Mouse (Mus musculus): Measurements from ENCODE around the gene Mlst8. TPM values are rescaled to one million over a fixed set of nuclear protein-coding genes. Genes with fewer than 3 reads are reported as not detected.
"Not testable (repeated sequence)": the region's sequence is repeated elsewhere in the genome, so short reads cannot be mapped to it uniquely, and the experiment has no call there.

Gene Mlst8
- total RNA-seq, 2 experiments from 2014 or later = 36.0 to 44.9 TPM

- H3K27ac ChIP-seq = peak overlapping the region; percentile 96
- H3K4me3 ChIP-seq = peak overlapping the region; percentile 94
- DNase-seq (ENCODE audit: low spot score in 2 of 2) = no peak
Observed at GRCm38 (mm10) chr17:24472512-24472911, 6.4 kb downstream of the Mlst8 start.

DNA sequence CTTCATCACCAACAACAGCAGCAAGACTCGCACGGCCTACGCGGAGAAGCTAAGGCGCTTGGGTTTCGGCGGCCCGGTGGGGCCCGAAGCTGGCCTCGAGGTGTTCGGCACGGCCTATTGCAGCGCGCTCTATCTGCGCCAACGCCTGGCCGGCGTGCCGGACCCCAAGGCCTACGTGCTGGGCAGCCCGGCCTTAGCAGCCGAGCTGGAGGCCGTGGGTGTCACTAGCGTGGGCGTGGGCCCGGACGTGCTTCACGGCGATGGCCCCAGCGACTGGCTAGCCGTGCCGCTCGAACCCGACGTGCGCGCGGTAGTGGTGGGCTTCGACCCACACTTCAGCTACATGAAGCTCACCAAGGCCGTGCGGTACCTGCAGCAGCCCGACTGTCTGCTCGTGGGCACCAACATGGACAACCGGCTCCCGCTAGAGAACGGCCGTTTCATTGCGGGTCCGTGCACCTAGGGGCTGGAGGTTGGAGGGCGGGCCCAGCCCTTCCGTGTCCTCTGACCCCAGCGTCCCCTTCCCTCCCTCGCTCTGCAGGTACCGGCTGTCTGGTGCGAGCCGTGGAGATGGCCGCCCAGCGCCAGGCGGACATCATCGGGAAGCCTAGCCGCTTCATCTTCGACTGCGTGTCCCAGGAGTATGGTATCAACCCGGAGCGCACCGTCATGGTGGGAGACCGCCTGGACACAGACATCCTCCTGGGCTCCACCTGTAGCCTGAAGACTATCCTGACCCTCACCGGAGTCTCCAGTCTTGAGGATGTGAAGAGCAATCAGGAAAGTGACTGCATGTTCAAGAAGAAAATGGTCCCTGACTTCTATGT, 8.0 kb downstream of the Mlst8 start:
- no peak for DNase-seq (ENCODE audit: low spot score in 2 of 2)
- Histone ChIP-seq H3K27ac (peak overlapping the region; percentile 96), H3K4me3 (peak overlapping the region; percentile 94)
- TF ChIP-seq CTCF (conservative IDR thresholded peaks at IDR 0.05) = no peak

More at GRCm38 (mm10) chr17:24472512-24472911, 6.4 kb downstream of the Mlst8 start:
- no peak for TF ChIP-seq CTCF (conservative IDR thresholded peaks at IDR 0.05)

DNA sequence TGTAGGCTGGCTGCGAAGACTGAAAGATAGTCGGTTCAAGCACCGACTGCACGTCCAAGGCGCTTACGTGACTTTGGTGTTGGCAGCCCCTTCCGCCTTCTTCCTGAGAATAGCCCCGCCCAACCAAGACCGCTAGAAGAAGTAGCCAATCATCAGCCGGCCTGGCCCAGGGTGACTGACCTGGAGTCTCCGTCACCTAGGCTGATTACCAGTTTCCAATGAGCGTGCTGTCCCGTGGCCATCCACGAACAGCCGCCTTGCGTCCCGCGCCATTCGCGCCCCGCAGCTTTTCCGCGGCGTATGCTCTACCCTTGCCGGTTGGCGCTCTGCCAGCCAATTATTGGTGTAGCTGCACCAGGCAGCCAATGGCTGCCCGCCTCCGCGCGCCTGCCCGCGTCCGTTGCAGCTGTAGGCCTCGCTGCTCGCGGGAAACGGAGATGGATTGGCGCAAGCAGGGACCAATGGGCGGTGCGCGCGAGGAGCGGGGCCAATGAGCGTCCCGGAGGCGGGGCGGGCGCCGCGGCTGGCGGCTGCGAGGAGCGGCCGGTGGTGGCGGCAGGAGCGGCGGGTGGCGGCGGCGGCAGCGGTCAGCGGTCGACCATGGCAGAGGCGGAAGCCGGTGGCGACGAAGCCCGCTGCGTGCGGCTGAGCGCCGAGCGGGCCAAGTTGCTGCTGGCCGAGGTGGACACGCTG, 8.8 kb downstream of the Mlst8 start, which contains the start of the genes E4f1 and Pgp:
TSS of gene E4f1 (minus strand) at position 404 of the 693 bp plus-strand sequence.
TSS of gene Pgp (plus strand) at position 483 of the 693 bp plus-strand sequence.
- DNase-seq (ENCODE audit: low spot score in 2 of 2) = peak; percentile 99
- peak; percentile 23; the same call in 1 of the 2 replicates for TF ChIP-seq CTCF (conservative IDR thresholded peaks at IDR 0.05)
- H3K4me3 ChIP-seq = peak within 1 kb of the TSS; percentile 94
- peak within 1 kb of the TSS; percentile 96 for H3K27ac ChIP-seq

GRCm38 (mm10) chr17:24469336-24469909, 9.5 kb downstream of the Mlst8 start:
- DNase-seq (ENCODE audit: low spot score in 2 of 2) = no peak
- Histone ChIP-seq H3K4me3 (peak overlapping the region; percentile 94), H3K27ac (peak overlapping the region; percentile 96)
- TF ChIP-seq CTCF (conservative IDR thresholded peaks at IDR 0.05) = no peak

- DNase-seq (ENCODE audit: low spot score in 2 of 2) = no peak
- Histone ChIP-seq H3K27ac (no peak overlapping the region), H3K4me3 (no peak overlapping the region)
- TF ChIP-seq CTCF (conservative IDR thresholded peaks at IDR 0.05) = no peak
Observed at GRCm38 (mm10) chr17:24468636-24469246, 10.1 kb downstream of the Mlst8 start.

- no peak overlapping the region for H3K4me3 ChIP-seq
- H3K27ac ChIP-seq = no peak overlapping the region
- peak; percentile 49 for TF ChIP-seq CTCF (conservative IDR thresholded peaks at IDR 0.05)
- no peak for DNase-seq (ENCODE audit: low spot score in 2 of 2)
Observed at GRCm38 (mm10) chr17:24463374-24464133, 15.3 kb downstream of the Mlst8 start.

DNA sequence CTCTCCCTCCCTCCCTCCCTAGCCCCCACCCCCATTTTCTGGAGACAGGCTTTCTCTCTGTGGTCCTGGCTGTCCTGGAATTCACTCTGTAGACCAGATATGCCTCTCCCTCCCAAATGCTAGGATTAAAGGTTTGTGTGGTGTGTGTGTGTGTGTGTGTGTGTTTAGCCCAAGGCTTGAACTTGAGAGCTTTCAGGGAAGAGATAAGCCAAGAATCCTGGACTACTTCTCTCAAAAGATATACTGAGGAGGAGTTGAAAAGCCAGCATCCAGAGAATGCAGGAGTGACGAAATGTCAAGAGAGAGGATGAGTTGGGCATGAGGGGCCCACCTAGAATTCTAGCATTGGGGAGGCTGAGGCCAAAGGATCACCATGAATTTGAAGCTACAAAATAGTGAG, 15.9 kb downstream of the Mlst8 start:
- DNase-seq (ENCODE audit: low spot score in 2 of 2) = no peak
- no peak overlapping the region for H3K4me3 ChIP-seq
- no peak overlapping the region for H3K27ac ChIP-seq
- TF ChIP-seq CTCF (conservative IDR thresholded peaks at IDR 0.05) = no peak

- DNase-seq (ENCODE audit: low spot score in 2 of 2) = no peak
- peak; percentile 69 for TF ChIP-seq CTCF (conservative IDR thresholded peaks at IDR 0.05)
- Histone ChIP-seq H3K4me3 (no peak overlapping the region), H3K27ac (no peak overlapping the region)
Observed at GRCm38 (mm10) chr17:24461580-24461979, 17.3 kb downstream of the Mlst8 start.

DNA sequence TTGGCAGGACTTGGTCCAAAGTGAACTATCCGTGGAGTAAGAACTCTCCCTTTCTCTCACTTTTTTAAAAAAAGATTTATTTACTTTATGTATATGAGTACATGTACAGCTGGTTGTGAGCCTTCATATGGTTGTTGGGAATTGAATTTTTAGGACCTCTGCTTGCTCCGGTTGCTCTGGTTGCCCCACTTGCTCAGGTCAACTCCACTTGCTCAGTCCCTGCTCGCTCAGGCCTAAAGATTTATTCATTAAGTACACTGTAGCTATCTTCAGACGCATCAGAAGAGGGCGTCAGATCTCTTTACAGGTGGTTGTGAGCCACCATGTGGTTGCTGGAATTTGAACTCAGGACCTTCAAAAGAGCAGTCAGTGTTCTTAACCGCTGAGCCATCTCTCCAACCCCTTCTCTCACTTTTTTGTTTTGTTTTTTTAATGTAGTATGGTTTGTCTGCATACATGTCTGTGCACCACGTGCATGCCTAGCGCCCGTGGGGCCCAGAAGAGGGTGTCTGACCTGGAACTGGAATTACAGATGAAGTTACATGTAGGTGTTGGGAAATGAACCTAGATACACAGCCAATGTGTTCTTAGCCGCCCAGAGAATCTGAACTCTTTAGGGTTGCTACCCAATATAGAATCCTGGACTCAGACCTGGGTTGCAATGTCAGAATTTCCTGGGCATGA, 23.2 kb downstream of the Mlst8 start:
- Histone ChIP-seq H3K27ac (peak overlapping the region; percentile 67), H3K4me3 (peak overlapping the region; percentile 38)
- DNase-seq (ENCODE audit: low spot score in 2 of 2) = not testable (repeated sequence)

DNA sequence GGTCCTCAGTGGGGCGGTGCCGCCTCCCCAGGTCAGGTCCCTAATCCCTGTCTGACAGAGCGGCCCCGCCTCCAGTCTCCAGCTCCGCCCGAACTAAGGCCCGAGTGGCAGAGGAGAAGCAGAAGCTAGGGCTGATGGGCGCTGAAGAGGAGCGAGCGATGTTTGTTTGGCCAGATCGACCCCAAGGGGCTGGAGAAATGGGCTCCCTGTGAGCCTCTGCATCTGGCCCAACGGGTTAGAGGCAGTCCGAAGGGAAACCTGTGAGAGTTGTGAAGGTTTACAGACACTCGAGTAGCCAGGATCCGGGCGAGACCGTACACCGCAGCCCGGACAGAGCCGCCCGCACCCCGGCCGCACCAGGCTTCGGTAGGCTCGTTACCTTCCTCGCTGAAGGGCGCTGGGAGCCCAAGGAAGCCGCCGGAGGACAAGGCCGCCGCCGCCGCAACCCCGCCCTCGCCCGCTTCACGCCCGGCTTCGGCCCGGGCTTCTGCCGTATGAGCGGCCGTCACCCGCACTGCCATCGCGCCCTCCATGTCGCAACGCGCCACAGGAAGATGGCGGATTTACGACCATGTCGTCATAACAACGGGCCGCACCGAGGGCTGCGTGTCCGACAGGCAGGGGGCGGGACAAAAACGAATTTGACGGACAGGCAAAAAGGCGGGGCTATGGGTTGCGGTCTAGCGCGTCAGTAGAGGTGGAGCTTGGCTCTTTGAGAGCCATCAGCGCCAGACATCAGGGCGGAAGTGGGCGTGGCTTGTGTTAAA, 23.9 kb downstream of the Mlst8 start:
- DNase-seq (ENCODE audit: low spot score in 2 of 2) = peak; percentile 99 to 100
- H3K27ac ChIP-seq = peak overlapping the region; percentile 96
- 0 out of 2 replicates have a peak, but pooled peaks have one; percentile 5 for TF ChIP-seq CTCF (conservative IDR thresholded peaks at IDR 0.05)
- peak overlapping the region; percentile 78 for H3K4me3 ChIP-seq

Data from layer of hippocampus, adult 2 months (tissue).